Mouse (Mus musculus): ENCODE data around the gene Pced1b.

GRCm38 (mm10) chr15:97351681-97352080 is 104.8 kb downstream of the Pced1b start:
- no peak for TF ChIP-seq POLR2A (IDR thresholded peaks at IDR 0.05; ENCODE audit: extremely low read depth, insufficient read depth, low read length)
- TF ChIP-seq CTCF (IDR thresholded peaks at IDR 0.05; ENCODE audit: low read depth, low read length), result no peak
